Mouse (Mus musculus): ENCODE data around the gene 3110082I17Rik. TPM values are rescaled to one million over a fixed set of nuclear protein-coding genes. Genes with fewer than 3 reads are reported as not detected.

The 3110082I17Rik gene
- polyA plus RNA-seq, 1 experiment from 2014 or later, result 69.4 TPM

DNA sequence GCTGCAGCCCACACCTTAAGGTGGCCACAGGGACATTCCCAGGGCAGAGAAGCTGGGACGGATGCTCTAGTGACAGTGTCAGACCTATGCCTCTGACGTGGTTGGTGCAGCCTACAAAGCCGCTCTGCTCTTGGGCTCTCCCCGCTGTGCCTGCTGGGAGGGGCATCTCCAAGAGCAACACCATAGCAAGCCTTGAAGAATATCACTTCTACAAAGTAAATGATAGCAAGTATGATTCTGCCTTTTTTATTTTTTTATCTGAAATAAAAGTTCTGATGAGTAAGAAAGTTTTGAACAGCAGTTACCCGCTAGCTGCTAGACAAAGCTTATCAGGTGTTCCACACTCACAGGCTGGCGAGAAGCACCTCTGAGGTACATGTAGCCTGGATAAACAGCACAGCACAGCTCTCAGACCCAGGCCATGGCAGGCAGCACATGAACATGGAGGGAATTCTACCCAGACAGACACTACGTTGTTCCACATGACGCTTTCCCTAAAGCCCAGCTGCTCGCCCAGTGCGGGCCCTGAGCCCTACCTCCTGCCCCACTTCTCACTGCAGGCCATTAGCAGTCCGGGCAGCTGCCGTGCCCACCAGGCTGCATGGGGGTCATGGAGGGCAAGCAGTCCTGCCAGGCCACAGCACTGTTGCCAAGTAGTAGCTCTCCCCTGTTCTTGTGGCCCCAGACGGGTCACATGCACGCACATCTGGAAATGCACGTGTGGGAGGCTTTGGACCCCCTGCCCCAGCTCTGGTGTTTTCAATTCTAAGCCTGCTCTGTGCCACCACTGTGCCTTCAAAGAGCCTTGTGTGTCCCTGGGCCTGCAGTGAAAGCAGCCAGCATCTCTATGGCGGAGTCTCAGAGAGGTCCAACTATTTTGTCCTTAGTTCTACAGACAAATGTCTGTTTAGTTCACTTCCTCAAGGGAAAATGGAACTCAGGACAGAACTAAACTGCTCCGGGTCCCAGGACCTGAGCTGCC is 71.3 kb downstream of the 3110082I17Rik start:
- WGBS, result 82% methylated on average over 17 of the region's 17 CpGs
- peaks cover 5% of the 10 kb centered on the region; the same call in 1 of the 2 replicates for H3K36me3 ChIP-seq (replicated peaks)
- H3K27ac ChIP-seq, result peak overlapping the region; percentile 74
- H3K9me3 ChIP-seq, result no peaks in the 10 kb centered on the region
- H3K4me1 ChIP-seq, result peaks cover 47% of the 10 kb centered on the region
- H3K27me3 ChIP-seq (ENCODE audit: poor library complexity, severe bottlenecking), result no peaks in the 10 kb centered on the region
- H3K4me3 ChIP-seq, result no peak overlapping the region
- DNase-seq (ENCODE audit: extremely low spot score, low spot score), result no peak

DNA sequence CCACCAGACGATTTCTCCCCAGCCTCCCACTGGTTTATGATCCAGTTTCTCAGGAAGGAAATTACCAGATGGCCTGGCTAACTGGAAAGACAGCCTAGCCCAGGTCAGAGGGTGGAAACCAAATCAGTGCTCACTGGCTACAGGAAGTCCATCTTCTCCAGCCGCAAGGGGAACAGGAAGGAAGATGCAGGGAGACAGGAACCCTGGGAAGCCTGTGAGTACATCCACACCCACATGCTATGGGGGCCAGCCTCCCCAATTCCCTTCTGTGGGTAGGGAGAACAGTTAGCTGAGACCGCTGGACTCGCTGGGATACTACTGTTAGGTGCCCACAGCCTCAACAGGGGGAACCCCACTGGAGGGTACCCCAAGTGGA is 72.1 kb downstream of the 3110082I17Rik start:
- H3K4me3 ChIP-seq, result no peak overlapping the region
- peak overlapping the region; percentile 60 for H3K27ac ChIP-seq
- 82% methylated on average over 4 of the region's 4 CpGs for WGBS
- H3K36me3 ChIP-seq (replicated peaks), result peaks cover 4% of the 10 kb centered on the region
- H3K9me3 ChIP-seq, result no peaks in the 10 kb centered on the region
- H3K27me3 ChIP-seq (ENCODE audit: poor library complexity, severe bottlenecking), result no peaks in the 10 kb centered on the region
- peaks cover 47% of the 10 kb centered on the region for H3K4me1 ChIP-seq
- DNase-seq (ENCODE audit: extremely low spot score, low spot score), result no peak

DNA sequence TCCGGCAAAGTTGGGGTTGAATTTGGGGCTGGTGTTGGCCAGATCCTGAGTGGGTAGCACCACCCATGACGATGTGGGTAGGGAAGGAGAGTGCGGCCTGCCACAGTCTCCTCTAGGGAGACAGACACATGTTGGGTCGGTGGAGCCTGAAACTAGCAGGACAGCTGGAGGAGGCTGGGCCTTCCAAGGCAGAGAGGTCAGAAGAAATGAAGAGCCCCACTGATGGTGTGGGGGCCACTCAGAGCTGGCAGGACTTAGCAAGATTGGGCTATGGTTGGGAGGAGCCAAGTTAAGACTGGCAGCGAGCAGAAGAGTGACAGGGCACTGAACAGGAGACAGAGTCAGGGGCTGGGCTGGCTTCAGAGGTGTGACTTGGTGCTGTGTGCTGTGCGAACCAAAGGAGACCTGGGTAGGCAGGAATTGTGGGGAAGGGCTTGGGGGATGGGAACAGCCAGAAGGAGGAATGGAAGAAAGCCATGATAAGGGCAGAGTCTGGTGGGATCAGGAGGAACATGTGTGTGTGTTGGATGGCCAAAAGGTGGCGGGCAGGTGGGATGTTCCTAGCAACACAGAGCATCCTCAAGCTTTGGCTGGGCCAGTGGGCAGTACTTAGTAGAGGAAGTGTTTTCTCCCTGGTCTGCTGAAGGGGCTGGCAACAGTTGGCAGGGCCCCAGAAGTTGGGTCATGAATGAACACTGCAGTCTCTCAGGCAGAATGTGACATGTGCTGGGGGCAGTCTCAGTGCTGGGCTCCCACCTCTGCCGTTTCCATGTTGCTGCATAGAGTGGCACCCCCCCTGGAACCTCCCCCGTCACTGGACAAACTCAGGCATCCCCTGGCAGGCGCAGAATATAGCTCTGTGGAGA is 72.8 kb downstream of the 3110082I17Rik start:
- H3K9me3 ChIP-seq, result no peaks in the 10 kb centered on the region
- DNase-seq (ENCODE audit: extremely low spot score, low spot score), result no peak
- WGBS, result 92% methylated on average over 10 of the region's 10 CpGs
- no peaks in the 10 kb centered on the region; the same call in 1 of the 2 replicates for H3K36me3 ChIP-seq (replicated peaks)
- no peak overlapping the region for H3K4me3 ChIP-seq
- H3K27me3 ChIP-seq (ENCODE audit: poor library complexity, severe bottlenecking), result no peaks in the 10 kb centered on the region
- peak overlapping the region; percentile 22; the same call in 1 of the 2 replicates for H3K27ac ChIP-seq
- H3K4me1 ChIP-seq, result peaks cover 49% of the 10 kb centered on the region

GRCm38 (mm10) chr5:139386047-139386446 is 74.3 kb downstream of the 3110082I17Rik start:
- WGBS, result 91% methylated on average over 5 of the region's 5 CpGs

DNA sequence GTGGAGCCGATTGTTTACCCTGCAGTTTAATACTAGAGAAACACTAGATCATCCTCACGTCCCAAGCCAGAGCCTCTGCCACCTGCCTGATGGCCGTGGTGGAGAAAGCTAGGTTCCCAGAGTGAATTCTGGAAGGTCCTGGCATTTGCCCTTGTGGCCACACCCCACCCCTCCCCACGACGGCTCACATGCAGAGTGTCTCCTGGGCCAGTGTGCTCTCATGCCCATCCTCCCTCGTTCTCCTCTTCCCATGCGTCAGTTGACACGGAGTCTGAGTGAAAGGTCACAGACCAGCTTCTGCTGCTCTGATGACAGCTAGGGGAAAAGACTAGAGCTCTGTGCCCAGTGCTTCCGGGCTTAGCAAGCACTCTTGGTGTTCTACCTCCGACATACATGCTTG is 75.8 kb downstream of the 3110082I17Rik start:
- 83% methylated on average over 10 of the region's 10 CpGs for WGBS
- Histone ChIP-seq H3K4me1 (peaks cover 59% of the 10 kb centered on the region), H3K9me3 (no peaks in the 10 kb centered on the region), H3K36me3 (replicated peaks) (no peaks in the 10 kb centered on the region; the same call in 1 of the 2 replicates), H3K27me3 (ENCODE audit: poor library complexity, severe bottlenecking) (peaks cover 6% of the 10 kb centered on the region; the same call in 1 of the 2 replicates), H3K27ac (peak overlapping the region; percentile 0; the same call in 1 of the 2 replicates), H3K4me3 (no peak overlapping the region)
- DNase-seq (ENCODE audit: extremely low spot score, low spot score), result no peak

More at GRCm38 (mm10) chr5:139386047-139386446, 74.3 kb downstream of the 3110082I17Rik start:
- H3K27ac ChIP-seq, result no peak overlapping the region
- H3K9me3 ChIP-seq, result no peaks in the 10 kb centered on the region
- H3K27me3 ChIP-seq (ENCODE audit: poor library complexity, severe bottlenecking), result peaks cover 6% of the 10 kb centered on the region; the same call in 1 of the 2 replicates
- no peak overlapping the region for H3K4me3 ChIP-seq
- no peak for DNase-seq (ENCODE audit: extremely low spot score, low spot score)
- H3K36me3 ChIP-seq (replicated peaks), result no peaks in the 10 kb centered on the region; the same call in 1 of the 2 replicates
- peaks cover 55% of the 10 kb centered on the region for H3K4me1 ChIP-seq

DNA sequence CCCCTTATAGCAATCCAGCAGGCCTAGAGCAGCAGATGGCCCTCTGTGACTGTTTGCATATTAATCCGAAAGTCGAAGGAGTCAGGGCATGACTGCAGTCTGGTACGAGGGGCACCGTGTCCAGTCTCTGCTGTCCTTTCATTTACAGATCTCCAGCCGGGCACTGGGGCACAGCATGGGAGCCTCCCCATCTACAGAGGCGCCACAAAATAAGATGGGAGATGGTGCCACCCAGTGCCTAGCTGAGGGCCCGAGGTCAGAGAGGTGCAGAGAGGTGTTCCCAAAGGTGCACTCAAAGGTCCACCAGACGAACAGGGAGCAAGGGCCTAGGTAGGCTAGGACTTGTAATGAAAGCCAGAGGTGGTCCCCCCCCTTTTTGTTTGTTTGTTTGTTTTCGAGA is 77.1 kb downstream of the 3110082I17Rik start:
- peaks cover 6% of the 10 kb centered on the region; the same call in 1 of the 2 replicates for H3K27me3 ChIP-seq (ENCODE audit: poor library complexity, severe bottlenecking)
- 86% methylated on average over 9 of the region's 9 CpGs for WGBS
- no peak overlapping the region for H3K4me3 ChIP-seq
- H3K9me3 ChIP-seq, result no peaks in the 10 kb centered on the region
- peaks cover 59% of the 10 kb centered on the region for H3K4me1 ChIP-seq
- no peak for DNase-seq (ENCODE audit: extremely low spot score, low spot score)
- no peaks in the 10 kb centered on the region; the same call in 1 of the 2 replicates for H3K36me3 ChIP-seq (replicated peaks)
- H3K27ac ChIP-seq, result peak overlapping the region; percentile 48

DNA sequence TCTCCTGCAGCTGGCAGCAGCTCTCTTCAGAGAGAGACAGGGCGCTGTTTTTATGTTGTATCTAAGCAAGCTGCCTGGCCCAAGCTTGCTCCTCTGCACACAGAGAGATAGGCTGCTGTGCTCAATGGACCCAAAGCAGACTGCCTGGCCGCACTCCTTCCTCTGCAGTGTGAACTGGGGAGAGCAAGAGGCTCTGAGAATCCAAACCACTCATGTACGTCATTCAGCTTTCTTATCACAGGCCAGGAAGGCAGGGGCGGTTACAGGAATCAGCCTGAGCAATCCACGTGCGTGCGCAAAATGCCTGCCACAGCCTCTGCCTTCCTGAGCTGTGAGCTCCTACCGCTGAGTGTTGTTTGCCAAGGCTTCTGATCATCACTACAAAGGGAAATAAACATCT is 77.6 kb downstream of the 3110082I17Rik start:
- peaks cover 59% of the 10 kb centered on the region for H3K4me1 ChIP-seq
- H3K4me3 ChIP-seq, result no peak overlapping the region
- H3K36me3 ChIP-seq (replicated peaks), result no peaks in the 10 kb centered on the region; the same call in 1 of the 2 replicates
- peak overlapping the region; percentile 48 for H3K27ac ChIP-seq
- no peaks in the 10 kb centered on the region for H3K9me3 ChIP-seq
- WGBS, result 80% methylated on average over 8 of the region's 8 CpGs
- H3K27me3 ChIP-seq (ENCODE audit: poor library complexity, severe bottlenecking), result peaks cover 6% of the 10 kb centered on the region; the same call in 1 of the 2 replicates
- no peak for DNase-seq (ENCODE audit: extremely low spot score, low spot score)

DNA sequence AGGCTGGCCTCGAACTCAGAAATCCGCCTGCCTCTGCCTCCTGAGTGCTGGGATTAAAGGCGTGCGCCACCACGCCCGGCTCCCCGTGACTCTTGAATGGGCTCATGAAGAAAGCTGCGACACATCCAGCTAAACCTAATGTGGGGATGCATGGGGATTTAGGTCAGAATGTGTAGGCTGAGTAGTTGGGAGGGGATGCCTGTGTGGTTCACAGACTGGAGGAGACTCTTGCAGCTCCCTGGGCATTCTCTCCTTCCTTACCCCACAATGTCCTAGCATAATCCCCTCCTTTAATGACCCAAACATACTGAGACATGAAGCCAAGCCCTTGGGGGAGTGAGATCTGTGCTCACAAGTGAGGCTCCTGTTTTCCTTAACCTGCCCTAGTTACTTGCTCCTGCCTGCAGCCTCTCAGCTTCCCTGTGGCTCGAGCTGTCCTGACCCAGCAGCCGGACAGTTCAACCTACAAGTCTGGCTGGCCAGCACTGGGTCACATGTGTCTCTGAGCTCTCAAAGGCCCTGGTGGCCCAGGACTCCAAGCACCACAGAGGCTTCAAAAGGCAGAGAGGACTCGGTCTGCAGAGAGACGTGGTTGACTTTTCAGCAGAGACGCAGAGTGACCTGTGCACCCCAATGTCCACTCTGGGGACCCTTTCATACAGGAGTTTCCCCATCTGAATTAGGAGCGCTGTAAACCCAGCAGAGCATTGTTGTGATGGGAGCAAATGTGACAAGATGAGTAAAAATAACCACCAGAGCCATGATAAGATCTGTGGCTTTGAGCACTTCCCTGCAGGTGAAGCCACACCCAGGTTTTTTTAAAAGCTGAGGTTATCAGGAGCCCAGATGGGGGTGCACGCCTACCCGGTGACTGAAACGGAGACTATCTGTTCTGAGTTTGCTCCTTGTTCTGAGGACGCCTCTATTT is 78.5 kb downstream of the 3110082I17Rik start:
- peaks cover 56% of the 10 kb centered on the region for H3K4me1 ChIP-seq
- peak overlapping the region; percentile 21; the same call in 1 of the 2 replicates for H3K4me3 ChIP-seq
- no peaks in the 10 kb centered on the region; the same call in 1 of the 2 replicates for H3K36me3 ChIP-seq (replicated peaks)
- WGBS, result 82% methylated on average over 18 of the region's 18 CpGs
- H3K27me3 ChIP-seq (ENCODE audit: poor library complexity, severe bottlenecking), result peaks cover 6% of the 10 kb centered on the region; the same call in 1 of the 2 replicates
- peak overlapping the region; percentile 64 for H3K27ac ChIP-seq
- H3K9me3 ChIP-seq, result no peaks in the 10 kb centered on the region
- no peak for DNase-seq (ENCODE audit: extremely low spot score, low spot score)

DNA sequence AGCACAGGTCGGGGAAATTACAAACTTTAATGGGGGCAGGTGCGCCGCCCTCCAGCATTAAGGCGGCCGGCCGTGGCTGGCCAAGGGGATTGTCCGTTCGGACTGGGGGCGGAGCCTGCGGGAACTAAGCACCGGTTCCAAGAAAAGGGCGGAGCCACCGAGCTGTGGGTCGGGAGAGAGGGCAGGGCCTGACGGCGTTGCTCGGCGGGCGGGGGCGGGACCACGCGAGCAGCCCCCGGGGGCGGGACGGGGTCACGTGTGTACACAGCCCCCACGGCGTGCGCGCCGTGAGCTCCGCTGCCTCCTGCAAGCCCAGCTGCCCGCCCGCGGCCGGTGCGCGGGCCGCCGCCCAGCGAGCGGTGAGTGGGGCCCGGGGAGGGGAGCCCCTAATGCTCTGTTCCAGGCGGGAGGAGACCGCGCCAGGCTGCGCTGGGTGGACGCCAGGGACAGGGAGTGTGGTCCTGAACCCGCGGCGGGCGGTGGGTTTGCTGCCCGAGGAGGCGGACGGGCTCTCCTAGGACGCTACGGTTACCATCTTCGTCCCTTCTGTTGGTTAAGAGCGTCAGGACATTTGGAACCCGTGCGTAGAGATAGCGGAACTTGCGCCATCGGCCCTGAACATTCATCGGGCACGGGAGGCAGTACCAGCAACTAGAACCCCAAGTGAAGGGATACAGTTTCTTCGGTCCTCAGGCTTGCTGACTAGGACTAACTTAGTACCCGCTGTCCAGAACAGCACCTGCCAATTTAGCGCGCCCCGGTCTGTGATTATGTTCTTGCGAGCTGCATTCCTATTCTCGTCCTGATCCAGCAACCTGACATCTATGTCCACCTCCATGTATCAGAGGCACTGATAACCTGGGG is 79.7 kb downstream of the 3110082I17Rik start:
- Histone ChIP-seq H3K27ac (peak overlapping the region; percentile 87), H3K4me1 (peaks cover 56% of the 10 kb centered on the region), H3K36me3 (replicated peaks) (no peaks in the 10 kb centered on the region; the same call in 1 of the 2 replicates), H3K9me3 (no peaks in the 10 kb centered on the region), H3K27me3 (ENCODE audit: poor library complexity, severe bottlenecking) (peaks cover 6% of the 10 kb centered on the region; the same call in 1 of the 2 replicates), H3K4me3 (peak overlapping the region; percentile 82)
- WGBS, result 1% methylated on average over 73 of the region's 73 CpGs
- DNase-seq (ENCODE audit: extremely low spot score, low spot score), result peak; percentile 85

DNA sequence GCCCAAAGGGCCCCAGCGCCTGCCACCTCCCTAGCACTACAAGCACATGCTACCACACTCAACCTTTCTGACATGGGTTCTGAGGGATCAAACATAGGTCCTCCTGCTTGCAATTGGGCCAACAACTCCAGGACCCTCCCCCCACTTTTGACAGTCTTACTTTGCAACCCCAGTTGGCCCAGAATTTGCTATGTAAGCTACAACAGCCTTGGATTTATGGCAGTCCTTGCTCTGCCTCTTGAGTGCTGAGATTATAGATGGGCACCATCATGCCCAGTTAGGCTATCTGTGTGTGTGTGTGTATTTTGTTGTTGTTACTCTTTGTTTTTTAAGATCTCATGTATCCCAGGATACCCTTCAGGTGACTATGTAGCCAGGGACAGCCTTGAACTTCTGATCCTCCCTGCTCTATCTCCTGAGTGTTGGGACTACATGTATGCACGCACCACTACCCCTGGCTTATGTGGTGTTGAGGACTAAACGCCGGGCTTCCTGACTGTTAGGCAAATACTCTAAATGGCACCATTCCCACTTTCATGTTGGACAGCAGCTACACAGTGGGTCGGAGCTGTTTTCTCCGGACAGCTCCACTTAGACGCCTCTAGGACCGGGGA is 80.4 kb downstream of the 3110082I17Rik start:
- no peaks in the 10 kb centered on the region; the same call in 1 of the 2 replicates for H3K36me3 ChIP-seq (replicated peaks)
- peaks cover 56% of the 10 kb centered on the region for H3K4me1 ChIP-seq
- DNase-seq (ENCODE audit: extremely low spot score, low spot score), result no peak
- 27% methylated on average over 8 of the region's 8 CpGs for WGBS
- H3K4me3 ChIP-seq, result peak overlapping the region; percentile 82
- peak overlapping the region; percentile 87 for H3K27ac ChIP-seq
- H3K27me3 ChIP-seq (ENCODE audit: poor library complexity, severe bottlenecking), result peaks cover 6% of the 10 kb centered on the region; the same call in 1 of the 2 replicates
- no peaks in the 10 kb centered on the region for H3K9me3 ChIP-seq
